Mouse (Mus musculus) thymus, adult 18-20 months (tissue): ENCODE results near the gene Siva1.
A peak's percentile ranks its signal among the peaks of the same experiment; 100 is the strongest.

ENCODE experiments used
- DNase-seq, 2 experiments: peaks; one replicate each; pipeline ENCODE4 v3.0.0; 2022; ENCODE audit warnings: mixed read lengths in 2 of 2

Gene Siva1

GRCm38 (mm10) chr12:112644180-112644854, at the start of gene Siva1:
Gene Siva1 (plus strand): TSS chr12:112644679.
- DNase-seq: peak; percentile 98 to 99

DNA sequence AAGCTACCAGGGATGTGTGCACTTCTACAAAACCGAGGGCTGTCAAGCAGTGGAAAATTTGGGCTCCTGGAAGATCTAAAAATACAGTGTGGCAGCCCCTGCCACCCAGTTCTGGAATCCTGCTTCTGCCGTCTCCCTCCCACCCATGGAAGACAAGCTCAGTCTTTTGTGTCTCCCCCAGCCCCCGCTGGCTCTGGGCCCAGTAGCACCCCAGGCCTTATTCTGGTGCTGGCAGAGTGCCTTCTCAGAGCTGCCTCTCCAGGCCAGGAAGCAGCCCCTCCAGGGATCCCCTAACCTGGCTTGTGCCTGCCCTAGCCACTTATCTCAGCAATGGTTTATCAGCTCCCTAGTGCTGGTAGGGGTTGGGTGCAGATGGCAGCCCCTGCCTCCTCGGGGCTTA, 49.5 kb upstream of the Siva1 start:
- DNase-seq: no peak

DNA sequence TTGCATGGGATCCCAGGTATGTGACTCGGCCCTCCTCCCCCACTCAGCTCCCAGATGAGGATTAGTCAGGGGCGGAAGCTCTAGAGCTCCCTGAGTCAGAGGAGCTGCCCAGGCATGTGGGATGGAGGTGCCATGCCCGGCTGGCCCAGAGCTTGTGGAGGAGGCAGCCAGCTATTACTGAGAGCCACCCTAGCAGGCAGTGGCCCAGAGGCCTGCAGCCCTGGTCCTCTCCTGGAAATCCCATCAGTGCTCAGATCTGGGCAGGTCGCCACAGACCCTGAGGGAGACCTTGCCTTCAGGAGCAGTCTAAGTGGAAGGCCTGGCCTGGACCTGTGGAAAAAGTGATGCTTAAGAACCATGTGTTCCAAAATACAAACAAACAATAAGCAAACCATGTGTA, 48.9 kb upstream of the Siva1 start:
- no peak for DNase-seq

- no peak for DNase-seq
Observed at GRCm38 (mm10) chr12:112596454-112596853, 48.0 kb upstream of the Siva1 start.

- DNase-seq: no peak
Observed at GRCm38 (mm10) chr12:112596891-112597500, 47.5 kb upstream of the Siva1 start.

DNA sequence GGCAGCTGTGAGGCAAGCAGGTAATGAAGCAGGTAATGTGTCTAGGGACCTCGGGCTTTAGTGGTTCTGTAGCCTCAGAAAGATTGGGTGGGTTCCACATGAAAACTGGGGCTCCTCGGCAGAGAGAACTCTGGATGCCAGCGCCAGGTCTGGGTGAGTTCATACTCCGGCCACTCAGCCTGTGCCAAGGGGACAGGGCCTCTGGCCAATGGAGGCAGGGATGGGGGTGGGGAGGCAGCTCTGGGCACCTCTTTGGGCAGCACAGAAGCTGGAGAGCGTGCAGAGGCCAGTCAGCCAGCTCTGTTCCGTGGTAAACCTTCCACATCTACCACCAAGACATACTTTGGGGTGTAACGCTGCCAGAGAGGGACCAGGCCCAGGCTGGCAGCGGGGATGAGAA, 46.9 kb upstream of the Siva1 start:
- DNase-seq: no peak

- DNase-seq: no peak
Observed at GRCm38 (mm10) chr12:112599198-112599597, 45.3 kb upstream of the Siva1 start.

DNA sequence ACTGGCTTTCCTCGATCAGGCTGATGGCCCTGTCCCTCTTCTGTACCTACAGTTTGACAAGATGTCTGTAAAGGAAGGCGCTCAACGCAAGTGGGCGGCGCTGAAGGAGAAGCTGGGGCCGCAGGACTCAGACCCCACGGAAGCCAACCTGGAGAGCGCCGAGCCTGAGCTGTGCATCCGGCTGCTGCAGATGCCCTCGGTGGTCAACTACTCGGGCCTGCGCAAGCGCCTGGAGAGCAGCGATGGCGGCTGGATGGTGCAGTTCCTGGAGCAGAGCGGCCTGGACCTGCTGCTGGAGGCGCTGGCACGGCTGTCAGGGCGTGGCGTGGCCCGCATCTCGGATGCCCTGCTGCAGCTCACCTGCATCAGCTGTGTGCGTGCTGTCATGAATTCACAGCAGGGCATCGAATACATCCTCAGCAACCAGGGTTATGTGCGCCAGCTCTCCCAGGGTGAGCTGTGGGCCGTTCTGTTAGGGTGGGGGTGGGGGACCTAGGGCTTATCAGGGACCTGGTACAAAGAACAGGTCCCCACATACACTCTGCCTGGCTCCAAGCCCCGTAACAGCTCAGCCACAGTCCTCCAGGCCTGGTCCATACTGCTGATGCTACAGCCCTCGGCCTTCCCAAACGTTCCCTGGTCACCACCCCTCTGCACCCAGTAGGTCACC, 44.4 kb upstream of the Siva1 start:
- no peak for DNase-seq

DNA sequence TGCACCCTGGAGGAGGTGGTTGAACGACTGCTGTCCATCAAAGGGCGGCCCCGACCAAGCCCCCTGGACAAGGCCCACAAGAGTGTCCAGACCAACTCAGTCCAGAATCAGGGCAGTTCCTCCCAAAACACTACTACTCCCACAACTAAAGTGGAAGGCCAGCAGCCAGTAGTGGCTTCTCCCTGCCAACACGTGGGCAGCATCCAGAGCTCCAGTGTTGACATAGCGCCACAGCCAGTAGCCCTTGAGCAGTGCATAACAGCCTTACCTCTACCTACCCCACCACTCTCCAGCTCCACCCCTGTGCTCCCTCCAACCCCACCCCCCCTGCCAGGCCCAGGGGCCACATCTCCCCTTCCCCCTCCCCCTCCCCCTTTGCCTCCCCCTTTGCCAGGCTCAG, 40.5 kb upstream of the Siva1 start:
- DNase-seq: no peak

DNA sequence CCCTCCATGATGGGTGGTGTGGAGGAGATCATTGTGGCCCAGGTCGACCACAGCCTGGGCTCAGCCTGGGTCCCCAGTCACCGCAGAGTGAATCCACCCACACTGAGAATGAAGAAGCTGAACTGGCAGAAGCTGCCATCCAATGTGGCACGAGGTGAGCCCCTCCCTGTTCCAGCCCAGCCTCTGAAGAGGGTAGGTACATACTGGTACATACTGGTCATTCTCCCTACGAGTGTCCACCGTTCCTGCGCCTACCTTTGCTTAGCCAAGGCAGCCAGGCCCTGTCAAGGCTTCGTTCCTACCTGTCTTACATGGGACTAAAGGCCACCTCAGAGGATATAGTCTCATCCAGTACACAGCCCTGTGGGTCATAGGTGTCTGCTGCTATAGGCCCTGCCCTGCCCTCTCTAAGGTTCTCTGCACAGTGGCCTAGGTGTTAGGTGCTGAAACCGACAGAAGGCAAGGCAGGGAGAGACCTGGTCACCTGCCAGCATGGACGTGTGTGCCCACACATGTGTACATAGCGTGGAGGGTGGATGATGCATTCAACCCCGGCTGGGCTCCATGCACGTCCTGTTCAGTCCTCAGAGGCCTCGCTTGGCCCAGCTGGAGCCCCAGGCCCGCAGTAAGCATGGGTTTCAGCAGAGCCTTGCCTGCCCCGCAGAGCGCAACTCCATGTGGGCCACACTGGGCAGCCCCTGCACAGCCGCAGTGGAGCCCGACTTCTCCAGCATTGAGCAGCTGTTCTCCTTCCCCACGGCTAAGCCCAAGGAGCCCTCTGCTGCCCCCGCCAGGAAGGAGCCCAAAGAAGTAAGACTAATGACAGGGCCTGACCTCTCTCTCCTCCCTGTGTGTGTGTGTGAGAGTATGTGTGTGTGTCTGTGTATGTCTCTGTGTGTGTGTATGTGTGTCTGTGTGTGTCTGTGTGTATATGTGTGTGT, 39.5 kb upstream of the Siva1 start:
- no peak for DNase-seq

- peak; percentile 35 to 41 for DNase-seq
Observed at GRCm38 (mm10) chr12:112605766-112606165, 38.7 kb upstream of the Siva1 start.

DNA sequence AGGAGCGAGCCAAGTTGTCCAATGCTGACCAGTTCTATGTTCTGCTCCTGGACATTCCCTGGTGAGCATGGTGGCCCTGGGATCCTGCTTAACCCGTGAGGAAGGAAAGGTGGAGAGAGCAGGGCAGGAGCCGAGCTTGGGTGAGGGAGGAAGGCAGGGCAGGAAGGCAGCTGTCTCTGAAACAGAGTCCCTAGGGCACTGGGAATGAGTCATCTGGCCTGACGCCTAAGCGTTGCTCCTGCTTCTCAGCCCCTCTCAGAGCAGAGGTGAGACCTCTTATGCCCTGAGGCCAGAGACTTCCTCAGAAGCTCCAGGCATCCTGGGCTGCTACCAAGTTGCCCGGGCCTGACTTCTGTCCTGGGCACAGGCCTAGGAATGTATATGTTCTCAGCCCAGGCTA, 37.5 kb upstream of the Siva1 start:
- no peak for DNase-seq

DNA sequence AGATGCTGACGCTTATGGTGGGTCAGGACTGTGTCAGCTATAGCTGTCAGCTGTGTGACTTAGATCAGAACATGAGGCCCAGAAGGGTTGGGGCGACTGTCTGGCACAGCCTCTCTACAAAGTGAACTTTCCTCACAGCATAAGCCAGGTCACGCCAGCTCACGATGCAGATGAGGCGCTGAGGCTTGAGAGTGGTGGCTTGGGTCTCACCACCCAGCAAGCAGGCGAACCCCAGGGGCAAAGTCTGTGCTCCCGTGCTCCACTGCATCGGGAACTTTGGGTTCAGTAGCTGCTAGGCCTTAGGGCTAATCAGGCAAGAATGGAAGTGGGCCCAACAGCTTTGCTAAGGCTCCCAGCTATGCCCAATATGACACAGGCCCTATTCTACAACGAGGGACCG, 35.4 kb upstream of the Siva1 start:
- no peak for DNase-seq

- no peak for DNase-seq
Observed at GRCm38 (mm10) chr12:112616668-112617067, 27.8 kb upstream of the Siva1 start.

DNA sequence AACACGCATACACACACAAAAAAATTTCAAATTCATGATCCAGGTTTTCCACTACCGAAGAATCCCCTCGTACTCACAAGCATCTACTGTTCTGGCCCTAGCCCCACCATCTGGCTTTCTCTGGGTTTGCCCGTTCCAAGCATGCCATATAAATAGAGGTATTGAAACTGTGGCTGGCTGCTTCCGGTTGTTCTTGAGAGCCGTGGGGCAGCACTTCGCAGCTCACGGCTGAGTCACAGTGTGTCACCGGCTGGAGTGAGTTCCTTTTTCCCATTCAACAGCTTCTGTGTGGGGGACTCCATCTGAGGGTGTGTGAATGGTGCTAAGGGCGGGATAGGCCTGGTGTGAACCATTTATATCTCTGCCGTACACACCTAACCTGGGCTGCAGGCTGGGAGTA, 27.3 kb upstream of the Siva1 start:
- peak in 1 of 2 experiments; percentile 35 for DNase-seq

DNA sequence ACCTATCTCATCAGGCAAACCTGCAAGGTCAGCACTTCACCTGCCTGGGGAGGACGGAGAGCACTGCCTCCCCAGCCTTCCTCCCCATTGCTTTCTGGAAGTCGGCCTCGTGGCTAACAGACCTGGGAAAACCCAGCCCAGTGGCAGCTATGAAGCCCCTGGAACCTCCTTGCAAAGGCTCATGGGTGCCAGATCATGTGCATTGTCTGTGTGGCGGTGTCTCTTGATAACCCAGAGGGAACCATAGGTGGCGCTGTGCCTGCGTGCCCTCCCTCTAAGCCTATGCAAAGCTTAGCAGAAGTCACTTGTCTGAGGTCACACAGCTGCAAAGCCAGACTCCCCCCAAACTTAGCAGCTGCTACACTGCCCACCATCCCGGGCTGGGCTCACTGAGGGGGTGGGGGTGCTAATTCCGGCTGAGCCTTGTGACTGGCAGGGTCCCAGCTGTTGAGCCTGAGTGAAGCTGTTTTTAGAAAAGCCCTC, 26.5 kb upstream of the Siva1 start:
- DNase-seq: peak; percentile 80 to 82

DNA sequence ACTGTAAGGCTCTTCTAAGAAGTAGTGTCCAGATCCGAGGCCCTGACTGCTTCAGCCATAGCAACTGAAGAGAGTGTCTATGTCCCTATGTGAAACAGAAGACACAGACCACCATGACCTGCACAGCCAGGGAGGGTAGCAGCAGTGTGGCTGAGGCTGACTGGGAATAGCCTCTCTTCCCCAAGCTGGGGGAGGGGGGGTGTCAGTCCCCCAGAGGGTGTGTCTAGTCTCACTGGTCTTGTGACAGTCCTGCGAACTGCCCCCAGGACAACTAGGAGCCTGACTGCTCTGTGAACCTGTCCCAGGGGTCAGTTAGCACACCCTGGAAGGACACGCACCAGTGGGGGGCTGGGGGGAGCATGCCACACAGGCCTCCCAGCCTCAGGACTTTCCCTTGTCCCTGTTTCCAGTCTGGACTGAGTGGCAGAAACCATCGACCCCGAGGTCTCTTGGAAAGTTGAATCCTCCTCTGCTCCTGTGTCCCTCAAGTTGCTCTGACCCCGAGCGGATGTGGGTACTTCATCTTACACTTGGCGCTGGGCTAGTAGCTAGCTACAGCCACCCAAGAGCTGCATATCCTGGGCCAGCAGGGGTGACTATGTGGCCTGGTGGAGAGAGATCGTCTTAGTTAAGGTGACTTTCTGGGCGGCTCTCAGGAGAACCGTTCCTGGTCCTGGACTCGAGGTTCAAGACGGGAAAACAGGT, 25.3 kb upstream of the Siva1 start:
- DNase-seq: peak; percentile 31 to 49

DNA sequence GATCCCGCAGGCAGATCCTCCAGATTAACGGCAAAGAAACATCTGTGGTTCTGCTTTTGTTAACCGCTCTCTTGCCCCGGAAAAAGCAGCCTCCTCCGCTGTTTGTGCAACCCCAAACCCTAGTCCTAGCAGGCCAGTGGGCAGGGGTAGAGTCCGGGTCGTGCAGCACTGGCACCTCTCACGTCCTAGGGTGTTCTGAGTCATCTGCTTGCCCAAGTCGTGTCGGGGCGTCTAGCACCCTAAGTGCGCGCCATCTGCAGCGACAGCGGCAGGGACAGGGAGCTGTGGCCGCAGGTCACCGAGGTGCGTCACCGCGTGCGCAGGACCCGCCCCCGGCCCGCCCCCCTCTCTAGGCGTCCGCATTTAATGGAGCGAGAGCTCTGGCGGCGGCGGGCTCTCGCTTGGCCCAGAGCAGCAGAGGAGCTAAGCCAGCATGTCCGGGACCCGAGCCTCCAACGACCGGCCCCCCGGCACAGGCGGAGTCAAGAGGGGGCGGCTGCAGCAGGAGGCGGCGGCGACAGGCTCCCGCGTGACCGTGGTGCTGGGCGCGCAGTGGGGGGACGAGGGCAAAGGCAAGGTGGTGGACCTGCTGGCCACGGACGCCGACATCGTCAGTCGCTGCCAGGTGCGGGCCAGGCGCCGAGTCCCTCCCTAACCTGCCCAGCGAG, 24.7 kb upstream of the Siva1 start, which contains the start of gene Adssl1:
TSS of gene Adssl1 (plus strand) at position 360 of the 668 bp plus-strand sequence.
- DNase-seq: peak; percentile 42 to 51

- peak in 1 of 2 experiments; percentile 28 for DNase-seq
Observed at GRCm38 (mm10) chr12:112620354-112621061, 24.0 kb upstream of the Siva1 start.

DNA sequence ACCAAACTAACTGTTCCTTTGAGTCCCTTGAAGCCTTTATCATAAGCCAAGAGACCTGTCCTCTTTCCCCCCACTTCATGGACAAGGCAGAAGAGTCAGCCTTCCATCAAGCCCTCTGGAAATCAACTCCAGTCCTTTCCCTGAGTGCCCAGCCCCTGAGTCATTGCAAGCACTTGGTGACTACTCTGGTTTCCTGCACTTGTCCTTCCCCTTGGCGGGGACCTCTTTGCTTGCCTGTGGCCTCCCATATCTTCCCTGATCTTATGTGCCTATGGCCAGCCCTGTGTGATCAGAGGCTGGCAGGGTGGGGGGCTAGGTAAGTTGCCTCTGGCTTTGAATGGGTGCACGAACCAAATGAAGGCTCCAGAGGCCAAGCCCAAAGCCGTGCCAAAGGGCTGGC, 22.6 kb upstream of the Siva1 start:
- no peak for DNase-seq

DNA sequence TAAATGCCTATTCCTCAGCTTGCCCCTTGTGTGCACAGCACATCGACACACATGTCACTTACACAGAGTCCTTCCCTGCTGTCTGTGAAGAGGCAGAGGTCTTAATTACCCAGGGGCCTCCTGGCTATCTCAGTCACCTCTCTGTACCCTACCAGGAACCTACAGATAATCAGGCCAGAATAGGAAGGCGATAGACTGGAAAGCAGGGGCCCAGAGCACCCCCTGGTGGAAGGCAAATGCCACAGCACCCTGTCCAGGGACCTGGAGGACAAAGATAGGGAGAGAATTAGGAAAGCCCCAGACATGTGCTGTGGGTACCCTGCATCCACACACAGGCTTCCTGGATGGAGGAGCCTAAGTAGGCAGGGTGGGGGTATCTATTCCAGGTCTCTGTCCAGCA, 20.7 kb upstream of the Siva1 start:
- DNase-seq: peak in 1 of 2 experiments; percentile 29
